Mouse (Mus musculus): ENCODE measurements around the gene Gm30083.

Gene Gm30083

DNA sequence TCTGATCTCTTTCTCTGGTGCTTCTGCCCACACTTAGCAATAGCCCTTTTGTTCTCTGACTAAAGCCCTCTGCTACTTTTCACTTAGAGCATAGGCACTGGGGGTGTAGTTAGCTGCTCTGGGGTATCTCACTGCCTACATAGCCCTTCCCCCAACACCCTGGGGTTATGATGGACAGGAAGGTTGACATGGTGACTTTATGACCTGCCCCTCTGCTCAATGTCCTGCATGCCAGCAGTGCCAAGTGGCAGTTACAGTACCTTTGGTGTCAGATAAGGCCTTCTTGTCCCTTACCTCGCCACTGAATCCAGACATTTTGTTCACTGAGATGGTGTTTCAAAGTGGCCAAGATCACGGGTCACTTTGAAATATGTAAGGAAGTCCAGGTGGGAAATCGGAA is at the start of gene Gm30083:
Gene Gm30083, minus strand, starts transcription at position 120 of the 400 bp plus-strand sequence.
- DNase-seq (ENCODE audit: low spot score) = peak; percentile 10

DNA sequence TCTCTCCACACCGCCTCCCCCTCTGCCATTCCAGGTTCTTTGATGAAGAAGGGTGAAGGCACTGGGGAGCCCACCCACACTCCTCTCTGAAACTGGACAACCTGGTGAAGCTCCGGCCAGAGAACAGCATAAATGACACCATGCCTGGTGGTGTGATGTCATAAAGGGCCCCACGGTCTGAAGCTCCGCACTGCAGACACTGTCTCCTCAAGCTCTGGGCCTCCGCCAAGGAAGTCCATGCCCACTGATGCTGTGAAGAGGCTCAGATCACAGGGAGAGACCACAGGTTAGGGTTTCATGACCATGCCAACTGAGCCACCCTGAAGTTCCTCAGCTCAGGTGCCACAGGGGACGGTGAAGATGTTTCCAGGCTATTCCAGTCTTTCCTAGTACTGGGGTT is 37.5 kb upstream of the Gm30083 start, which contains the start of gene Antxrl:
Gene Antxrl, plus strand, starts transcription at position 192 of the 400 bp plus-strand sequence.
- no peak for DNase-seq (ENCODE audit: low spot score)

DNA sequence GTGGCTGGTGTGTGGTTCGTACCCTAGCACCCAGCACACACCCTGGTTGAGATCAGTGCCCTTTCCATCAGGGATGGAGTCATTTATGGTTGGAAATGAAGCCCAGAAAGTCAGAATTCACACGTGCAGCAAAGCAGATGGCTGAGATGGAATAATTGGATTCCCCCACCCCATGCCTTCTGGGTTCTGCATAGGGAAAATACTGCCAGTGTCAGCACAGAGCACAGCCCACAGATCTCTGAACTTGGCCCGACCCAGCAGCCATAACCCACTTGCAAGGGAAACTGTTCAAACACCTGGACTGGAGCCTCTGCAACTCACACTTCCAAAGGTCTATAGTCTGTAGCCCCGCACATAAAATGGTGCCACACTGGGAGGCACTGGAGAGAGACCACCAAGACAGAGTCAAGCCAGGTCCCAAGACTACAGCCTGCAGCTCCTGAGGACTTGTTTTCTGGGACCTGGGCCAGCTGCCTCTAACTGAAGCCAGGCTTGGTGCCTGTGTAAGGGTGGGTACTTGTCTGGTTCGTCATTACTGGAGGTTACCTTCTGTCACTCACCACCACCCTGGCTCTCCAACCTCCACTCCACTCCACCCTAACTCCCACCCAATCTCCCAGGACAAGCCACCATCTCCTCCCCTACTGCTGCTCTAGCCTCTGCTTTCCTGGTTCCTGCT is 35.3 kb upstream of the Gm30083 start:
- no peak for DNase-seq (ENCODE audit: low spot score)

DNA sequence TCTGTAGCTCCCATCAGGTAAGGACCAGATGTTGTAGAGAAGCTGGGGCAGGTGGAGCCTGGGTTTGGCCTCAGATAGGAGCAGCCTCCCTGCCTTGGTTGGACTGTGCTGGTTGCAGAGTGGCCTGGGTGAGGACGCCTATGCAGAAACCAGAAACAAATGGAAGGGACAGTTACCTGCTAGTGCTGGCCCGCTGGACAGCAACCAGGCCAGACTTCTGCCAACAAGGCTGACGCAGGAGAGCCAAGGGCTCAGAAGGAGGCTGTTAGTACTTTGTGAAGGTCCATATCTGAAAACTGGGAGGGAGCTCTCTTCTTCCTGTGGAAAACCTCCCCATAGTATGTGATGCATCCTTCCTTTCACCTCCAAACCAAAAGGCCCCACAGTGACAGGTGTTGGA is 28.4 kb upstream of the Gm30083 start:
- DNase-seq (ENCODE audit: low spot score) = no peak

DNA sequence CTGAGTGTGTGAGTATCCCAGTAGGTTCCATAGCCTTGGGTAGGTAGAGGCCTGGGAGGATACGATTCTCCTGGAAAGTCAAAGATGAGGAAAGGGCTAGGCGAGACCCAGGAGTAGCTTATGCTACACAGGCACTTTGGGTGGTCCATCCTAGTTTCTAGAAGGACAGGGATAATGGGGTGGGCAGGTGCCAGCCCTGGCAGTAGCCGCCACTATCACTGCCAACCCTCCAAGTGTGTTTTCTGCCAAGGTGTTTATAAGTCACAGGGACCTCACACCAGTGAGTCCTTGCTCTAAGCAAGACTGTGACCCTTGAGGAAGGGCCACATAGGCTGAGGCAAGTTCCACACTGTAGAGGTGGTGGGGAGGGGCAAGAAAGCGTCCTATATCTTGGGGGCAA is 26.3 kb upstream of the Gm30083 start:
- no peak for DNase-seq (ENCODE audit: low spot score)

DNA sequence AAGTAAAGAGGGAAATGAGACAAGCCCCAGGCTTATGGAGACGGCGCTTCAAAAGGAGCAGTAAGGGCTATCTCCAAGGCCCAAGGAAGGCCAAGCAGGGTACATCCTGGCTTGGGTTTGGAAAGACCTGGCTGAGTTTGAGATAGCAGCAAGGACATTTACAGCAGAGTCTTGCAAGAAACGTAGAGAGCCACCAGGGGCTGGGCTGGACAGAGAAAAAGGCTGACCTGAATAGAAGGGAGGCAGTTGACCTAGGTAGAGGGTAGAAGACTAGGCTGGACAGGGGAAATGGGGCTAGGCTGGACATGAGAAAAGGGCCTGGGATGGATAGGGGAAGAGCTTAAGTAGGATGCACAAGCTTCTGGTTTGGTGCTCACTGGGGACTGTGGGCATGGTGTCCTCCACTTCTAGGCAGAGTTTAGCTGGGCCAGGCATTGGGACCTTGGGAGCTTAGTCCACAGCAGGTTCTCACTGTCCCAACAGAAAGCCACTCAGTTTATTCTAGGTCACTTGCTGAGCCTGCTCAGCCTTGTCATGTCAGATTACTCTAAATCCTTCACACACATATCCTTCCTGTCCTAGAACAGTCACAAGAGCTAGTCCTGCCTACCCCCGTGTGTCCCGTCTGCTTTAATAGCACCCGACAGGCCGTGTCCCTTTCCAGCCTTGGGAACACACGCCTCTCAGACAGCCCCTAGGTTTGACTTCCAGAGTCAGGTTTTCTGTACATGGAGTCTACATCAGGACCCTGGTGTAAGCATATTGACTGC is 19.0 kb upstream of the Gm30083 start:
- DNase-seq (ENCODE audit: low spot score) = no peak

DNA sequence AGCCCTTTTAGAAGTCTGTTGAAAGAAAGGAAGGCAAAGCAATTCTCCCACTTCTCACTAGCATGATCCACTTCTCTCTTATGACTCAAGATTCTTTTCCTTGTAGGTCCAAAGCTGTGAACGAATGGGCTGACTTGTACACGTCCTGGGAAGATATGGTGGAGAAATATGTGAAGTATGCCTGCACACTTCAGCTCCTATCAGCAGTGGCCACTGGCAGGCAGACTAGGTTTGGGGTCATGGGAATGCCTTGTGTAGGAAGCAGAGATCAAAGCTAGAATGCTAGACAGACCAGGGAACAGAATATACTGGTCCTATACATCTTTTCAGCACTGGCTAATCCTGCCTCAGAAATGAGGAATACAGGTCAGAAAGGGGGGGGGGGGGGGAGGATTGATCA is 11.7 kb upstream of the Gm30083 start:
- no peak for DNase-seq (ENCODE audit: low spot score)

DNA sequence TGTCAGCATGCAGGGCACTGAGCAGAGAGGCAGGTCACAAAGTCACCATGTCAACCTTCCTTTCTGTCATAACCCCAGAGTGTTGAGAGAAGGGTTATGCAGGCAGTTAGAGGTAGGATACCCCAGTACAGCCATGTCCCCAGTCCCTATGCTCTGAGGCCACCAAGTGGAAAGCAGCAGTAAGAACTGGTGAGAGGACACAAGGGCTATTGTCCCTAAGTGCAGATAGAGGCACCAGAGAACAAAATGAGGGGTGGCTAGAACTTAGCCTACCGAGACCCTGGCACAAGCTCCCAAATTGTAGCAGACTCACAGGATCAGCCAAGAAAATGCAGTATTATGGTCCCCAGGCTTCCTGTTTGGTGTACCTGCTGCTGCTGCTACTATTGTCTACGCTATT is 2.0 kb upstream of the Gm30083 start:
- peak; percentile 17 for DNase-seq (ENCODE audit: low spot score)

DNA sequence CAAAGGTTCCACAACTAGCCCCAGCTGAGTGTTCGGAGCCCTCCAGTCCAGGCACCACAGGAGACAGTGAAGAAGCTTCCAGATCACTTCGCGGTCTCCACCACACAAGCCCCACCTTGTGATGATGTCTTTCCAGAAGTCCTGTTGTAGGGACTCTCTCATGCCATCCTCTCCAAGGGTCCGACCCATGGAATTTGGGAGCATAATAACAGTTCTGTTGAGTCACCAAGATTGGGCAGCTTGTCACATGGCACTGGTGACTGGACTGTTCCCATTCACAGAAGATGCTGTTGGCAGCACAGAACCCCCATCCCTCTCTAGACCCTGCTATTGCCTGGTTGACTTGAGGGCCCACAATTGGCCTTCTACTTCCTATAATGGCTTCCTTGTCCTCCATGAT is 1.4 kb upstream of the Gm30083 start, which contains the start of gene Gm5460:
Gene Gm5460, plus strand, starts transcription at position 378 of the 400 bp plus-strand sequence.
- peak; percentile 22 for DNase-seq (ENCODE audit: low spot score)

DNA sequence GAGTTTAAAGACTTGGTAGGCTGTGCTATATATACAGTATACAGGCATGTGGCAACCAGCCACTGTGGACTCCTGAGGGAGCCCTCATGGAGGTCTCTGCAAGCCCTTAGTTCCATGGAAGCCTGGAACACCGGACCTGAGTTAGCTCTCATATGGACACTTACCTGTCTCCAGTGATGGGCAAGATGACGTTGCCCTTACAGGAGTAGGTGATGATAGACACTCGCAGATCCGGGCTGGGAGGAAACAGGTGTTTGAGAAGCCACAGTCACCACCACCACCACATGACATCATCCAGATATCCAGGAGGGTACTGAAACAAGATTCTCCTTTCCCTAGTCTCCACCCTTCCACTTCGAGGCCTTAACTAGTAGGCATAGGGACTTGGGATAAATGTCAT is 12.6 kb downstream of the Gm30083 start:
- DNase-seq (ENCODE audit: low spot score) = peak; percentile 16

DNA sequence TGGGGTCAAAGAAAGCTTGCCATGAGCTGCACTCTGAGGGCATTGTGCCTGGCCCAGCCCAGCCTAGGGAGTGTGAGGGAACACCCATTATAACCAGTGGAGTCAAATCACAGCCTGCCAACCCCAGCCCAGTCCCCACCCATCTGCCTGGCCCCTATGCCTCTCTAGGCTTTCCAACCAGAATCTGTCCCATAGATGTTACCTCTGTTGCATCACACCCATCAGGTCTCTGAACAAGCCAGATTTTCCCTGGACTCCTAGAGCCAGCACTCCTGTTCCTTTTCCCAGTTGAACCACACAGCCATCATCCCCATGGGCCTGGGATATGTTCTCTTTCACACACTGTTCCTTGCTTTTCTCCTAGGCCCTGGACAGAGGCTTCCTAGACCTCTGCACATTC is 13.5 kb downstream of the Gm30083 start:
- peak; percentile 32 for DNase-seq (ENCODE audit: low spot score)

DNA sequence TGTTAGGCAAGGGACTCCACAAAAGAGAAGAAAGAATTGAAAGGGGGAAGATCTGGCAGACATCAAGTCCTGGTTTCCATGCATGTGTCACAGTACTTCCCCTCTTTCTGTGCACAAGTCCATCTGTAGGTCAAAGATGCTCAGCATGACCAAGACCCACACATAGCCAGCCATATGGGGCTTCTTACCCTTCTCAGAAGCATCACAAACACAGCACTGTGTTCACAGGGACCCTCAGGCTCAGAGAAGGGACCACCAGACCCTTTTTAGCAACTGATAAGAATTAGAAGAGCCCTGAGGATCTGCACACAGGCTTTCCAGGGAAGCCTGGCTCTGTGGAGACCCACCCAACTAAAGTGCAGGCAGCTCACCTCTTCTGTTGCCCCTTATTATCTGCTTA is 14.9 kb downstream of the Gm30083 start:
- DNase-seq (ENCODE audit: low spot score) = peak; percentile 10

DNA sequence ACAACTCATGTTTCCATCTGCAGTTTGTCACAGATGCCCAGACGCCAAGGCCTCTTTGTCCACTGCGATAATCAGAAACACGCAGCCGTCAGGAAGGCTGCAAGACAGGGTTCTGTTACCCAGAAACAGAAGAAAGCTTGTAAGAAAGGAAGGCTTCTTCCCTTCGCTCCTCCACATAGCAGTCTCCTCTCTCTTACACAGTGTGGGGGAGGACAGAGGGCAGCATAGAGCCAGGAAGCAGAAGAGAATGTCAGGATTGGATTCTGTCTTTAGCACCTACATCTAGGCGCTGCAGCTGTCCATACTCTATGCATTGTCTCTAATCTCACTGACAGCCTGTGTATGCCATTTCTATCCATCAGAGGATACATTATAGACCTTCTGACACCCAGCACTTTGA is 17.6 kb downstream of the Gm30083 start:
- peak; percentile 15 for DNase-seq (ENCODE audit: low spot score)

DNA sequence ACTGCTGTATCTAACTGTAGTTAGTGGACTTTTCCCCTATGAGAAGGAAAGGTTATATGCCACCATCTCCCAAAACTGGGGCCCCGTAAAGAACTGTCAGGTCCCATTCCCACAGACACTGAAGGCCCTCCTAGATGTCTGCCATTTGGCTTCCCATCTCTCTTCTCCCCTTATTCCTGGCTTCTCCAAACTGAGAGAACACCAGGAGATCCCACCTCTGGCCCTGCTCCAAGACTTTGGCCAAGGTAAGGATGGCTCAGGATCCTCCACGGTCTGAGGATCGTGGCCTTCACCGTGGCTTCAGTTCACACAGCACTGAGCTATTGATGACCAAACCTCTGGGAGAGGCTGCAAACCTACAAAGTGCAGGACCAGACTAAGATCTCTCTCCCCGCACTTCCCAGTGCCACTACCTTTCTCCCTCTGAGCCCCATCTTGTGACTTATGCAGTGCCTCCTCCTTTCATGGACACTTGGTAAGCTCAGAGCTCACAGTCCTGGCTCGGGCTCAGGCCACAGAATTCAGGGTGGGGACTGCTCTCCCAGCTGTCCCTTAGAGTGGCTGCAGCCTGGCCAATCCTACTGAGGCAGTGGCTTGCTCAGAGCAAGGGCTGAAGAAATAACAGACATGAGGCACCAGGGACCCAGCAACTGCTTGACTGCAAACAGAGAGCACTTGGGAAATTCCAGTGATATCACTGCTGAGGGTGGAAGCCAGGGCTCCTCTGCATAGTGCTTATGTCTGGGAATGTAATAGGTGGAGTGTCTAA is 21.3 kb downstream of the Gm30083 start:
- no peak for DNase-seq (ENCODE audit: low spot score)

DNA sequence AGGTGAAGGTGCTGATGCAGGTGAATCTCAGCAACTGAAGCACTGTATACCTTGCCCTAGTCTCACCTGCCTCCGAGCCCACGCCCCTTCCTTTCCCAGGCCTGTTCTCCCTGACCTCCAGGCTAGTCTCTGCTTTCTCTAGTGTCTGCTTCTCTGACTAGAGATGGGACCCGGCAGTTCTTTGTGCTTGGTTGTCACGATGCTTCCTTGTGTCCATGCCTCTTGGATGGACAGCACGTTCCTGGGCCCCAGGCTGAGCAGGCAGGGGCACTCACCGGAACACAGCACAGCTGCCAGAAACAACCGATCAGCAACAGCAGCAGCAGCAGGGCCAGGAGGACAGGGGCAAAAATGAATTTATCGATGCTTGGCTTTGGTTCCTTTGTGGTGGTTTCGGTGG is 21.9 kb downstream of the Gm30083 start:
- DNase-seq (ENCODE audit: low spot score) = no peak

DNA sequence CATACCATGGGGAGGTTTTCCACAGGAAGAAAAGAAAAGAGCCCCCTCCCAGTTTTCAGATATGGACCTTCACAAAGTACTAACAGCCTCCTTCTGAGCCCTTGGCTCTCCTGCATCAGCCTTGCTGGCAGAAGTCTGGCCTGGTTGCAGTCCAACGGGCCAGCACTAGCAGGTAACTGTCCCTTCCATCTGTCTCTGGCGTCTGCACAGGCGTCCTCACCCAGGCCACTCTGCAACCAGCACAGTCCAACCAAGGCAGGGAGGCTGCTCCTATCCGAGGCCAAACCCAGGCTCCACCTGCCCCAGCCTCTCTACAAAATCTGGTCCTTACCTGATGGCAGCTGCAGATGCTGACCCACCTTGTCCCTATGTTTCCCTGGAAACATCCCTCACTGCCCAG is 23.0 kb downstream of the Gm30083 start:
- DNase-seq (ENCODE audit: low spot score) = peak; percentile 31

DNA sequence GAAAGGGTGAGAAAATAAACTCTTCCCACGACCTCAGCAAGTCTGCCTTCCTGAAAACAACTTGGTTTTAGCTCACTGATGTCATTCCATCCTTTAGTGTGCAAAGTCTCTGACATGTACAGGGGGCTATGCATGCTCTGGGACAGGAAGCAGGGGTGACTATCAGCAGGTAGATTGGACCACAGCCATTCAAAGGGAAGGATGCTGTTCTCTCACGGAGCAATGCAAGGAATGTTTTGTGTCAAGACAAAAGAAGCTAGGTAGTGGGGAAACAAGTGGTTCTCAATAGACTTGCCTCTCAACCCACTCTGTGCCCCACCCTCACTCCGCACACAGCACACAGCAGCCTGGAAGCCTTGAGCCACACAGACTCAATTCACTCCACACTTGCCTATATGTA is 25.8 kb downstream of the Gm30083 start:
- DNase-seq (ENCODE audit: low spot score) = peak; percentile 13

DNA sequence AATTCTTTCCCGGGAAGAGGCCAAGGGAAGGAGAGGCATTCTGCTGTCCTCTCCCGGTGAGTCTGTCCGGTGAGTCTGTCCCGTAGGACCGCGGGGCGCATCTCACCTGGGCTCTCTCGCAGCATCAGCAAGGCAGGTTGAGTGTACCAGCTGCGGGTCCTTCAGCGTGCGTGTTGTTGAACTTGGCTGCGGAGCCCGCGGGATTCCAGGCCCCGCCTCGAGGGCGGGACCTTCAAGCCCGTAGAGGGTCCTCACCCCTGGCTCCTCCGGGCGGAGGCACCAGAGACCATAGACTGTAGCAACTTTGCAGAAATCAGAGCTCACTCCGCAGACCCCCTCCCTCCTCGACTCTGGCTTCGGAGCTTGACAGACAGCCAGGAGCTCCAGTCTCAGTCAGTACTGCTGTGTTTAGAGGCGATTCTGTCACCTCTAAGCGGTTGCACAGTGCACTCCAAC is 36.4 kb downstream of the Gm30083 start, which contains the start of gene Zfp488:
Gene Zfp488, minus strand, starts transcription at position 161 of the 456 bp plus-strand sequence.
- DNase-seq (ENCODE audit: low spot score) = no peak

DNA sequence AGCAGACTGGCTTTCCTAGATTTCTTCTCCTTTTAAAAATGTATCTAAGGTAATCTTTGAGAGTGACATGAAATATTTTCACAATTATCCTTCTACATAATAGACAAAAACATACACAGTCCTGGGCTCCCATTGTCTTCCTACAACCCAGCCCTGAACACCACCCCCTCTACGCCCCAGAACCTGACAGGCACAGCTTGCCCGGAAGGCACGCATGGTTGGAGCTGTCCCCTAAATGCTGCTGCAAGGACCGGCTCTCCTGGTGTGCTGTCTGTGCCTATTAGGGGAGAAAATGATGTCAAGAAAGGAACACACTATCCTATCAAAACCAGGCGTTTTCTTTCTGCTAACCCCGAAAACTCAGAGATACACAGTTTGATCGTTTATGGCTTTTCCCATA is 37.2 kb downstream of the Gm30083 start:
- DNase-seq (ENCODE audit: low spot score) = no peak

DNA sequence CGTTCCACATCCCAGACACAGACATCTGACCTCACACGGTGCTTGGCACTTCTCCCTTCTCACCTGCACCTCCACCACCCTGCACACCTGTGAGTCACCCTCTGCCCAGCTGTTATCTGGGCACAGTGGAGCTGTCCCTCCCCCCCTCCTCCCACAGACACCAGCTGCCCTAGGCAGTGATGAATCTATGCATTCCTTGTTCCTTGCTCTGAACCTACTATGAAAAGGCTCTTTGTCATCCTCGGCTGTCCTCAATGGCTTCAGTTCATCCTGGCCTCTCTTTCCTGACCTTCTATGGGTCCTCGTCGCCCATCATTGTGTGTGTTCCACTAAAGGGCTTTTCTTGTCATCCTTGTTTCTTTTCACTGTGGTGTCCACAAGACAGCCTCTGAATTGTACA is 40.2 kb downstream of the Gm30083 start:
- DNase-seq (ENCODE audit: low spot score) = no peak

DNA sequence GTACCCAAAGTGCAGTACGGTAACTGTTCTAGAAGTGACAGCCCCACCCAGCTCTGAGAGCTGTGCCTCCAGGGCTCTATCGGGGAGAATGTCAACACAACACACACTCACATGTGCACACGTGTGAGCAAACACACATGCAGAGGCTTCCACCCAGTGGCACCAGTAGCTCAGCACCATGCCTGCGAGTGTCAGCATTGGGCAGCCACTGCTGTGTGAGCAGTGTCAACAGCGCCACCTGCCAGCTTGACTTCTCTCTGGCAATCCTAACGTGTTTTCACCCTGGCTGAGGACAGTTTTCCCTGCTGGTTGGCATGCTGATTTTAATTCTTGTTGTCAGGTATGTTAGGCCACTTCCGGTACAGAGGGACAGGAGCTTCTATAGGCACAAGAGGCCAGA is 42.3 kb downstream of the Gm30083 start:
- no peak for DNase-seq (ENCODE audit: low spot score)

DNA sequence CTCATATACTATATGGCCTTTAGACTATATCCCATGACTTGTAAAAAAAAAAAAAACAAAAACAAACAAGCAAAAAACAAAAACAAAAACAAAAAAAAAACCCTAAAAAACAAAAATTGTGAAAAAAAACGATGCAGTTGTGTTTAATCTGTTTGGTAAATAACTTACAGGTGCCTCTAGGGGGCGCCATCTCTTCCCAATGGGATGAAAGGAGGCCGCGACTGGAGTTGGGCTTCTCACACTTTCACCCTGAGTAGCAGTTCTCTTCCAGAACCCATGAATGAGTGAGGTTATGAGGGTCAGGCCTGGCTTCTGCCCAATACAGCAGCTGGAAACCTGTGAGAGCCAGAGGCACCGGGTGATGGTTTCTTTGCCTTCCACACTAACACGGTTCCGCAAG is 49.3 kb downstream of the Gm30083 start:
- peak; percentile 51 for DNase-seq (ENCODE audit: low spot score)

DNA sequence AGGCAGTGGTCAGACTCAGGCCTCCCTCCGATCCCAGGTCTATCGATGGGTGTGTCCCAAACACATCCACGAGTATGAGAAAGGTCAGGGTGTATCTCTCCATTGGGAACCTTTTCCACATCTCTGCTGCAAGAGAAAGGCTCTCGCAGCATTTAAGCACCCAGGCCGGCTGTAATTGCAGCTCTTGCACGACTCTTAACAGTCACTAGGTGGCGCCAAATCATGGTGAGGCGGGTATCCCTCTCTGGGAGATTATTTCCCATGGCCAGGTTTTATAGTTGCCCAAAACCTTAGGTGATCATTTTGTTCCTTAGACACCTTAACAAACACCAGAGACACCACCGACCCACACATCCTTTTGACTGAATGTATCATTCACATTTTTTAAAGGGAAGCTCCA is 55.6 kb downstream of the Gm30083 start:
- peak; percentile 63 for DNase-seq (ENCODE audit: low spot score)

All from testis, postnatal 10 days (tissue).